Mouse (Mus musculus): ENCODE data around the gene Stxbp1.

DNA sequence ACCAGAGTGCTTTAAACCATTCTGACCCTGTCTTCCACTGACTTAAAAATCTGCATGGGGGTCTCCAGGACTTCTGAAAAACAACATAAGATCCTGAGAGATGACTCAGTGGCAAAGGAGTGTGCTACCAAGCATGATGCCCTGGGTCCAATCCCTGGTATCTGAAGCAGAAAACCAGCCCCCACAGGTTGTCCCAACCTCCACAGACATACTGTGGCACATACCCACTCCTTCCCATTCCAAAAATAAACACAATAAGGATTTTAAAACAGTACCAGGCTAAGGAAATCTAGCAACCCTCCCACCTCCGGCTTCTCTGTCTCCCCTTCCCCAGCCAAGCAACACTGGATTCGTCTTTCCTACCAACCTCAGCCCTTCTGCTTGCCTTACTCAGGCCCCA, 7.8 kb downstream of the Stxbp1 start:
- TF ChIP-seq CTCF (IDR thresholded peaks at IDR 0.05; ENCODE audit: extremely low read depth, insufficient read depth, insufficient read length, insufficient replicate concordance) (no peak), POLR2A (IDR thresholded peaks at IDR 0.05; ENCODE audit: low read depth, low read length) (no peak)
